Mouse (Mus musculus) embryonic facial prominence, embryonic 13.5 days (tissue): ENCODE measurements around the gene Itgb2. TPM values are rescaled to one million over a fixed set of nuclear protein-coding genes. Genes with fewer than 3 reads are reported as not detected.

Experiments
- ATAC-seq: fragments of 200-750 bp; cut with Nextera tagmentation; 2 replicates; pipeline ENCODE4 v1.8.0; 2017; ENCODE audit warnings: low read depth; ENCODE audit not compliant: insufficient number of reproducible peaks, insufficient read depth, low FRiP score, low TSS enrichment
- H3K27ac ChIP-seq: fragments of 300-500 bp; sonication (generic); 2 replicates; pipeline ENCODE4 v1.5.1; 2015; ENCODE audit warnings: moderate library complexity, mild to moderate bottlenecking, inconsistent platforms
- H3K27me3 ChIP-seq: fragments of 300-500 bp; sonication (generic); 2 replicates; pipeline ENCODE4 v1.6.1; 2015; ENCODE audit warnings: mild to moderate bottlenecking, inconsistent platforms
- H3K36me3 ChIP-seq: fragments of 300-500 bp; sonication (generic); 2 replicates; pipeline ENCODE4 v1.6.1; 2015; ENCODE audit warnings: mild to moderate bottlenecking, inconsistent platforms
- H3K4me1 ChIP-seq: fragments of 300-500 bp; sonication (generic); 2 replicates; pipeline ENCODE4 v1.6.1; 2015; ENCODE audit warnings: inconsistent platforms
- H3K4me2 ChIP-seq: fragments of 300-500 bp; sonication (generic); 2 replicates; pipeline ENCODE4 v1.6.1; 2015; ENCODE audit warnings: moderate library complexity, mild to moderate bottlenecking, inconsistent platforms
- H3K4me3 ChIP-seq: fragments of 300-500 bp; sonication (generic); 2 replicates; pipeline ENCODE4 v1.5.1; 2015; ENCODE audit warnings: mild to moderate bottlenecking, inconsistent platforms
- H3K9ac ChIP-seq: fragments of 300-500 bp; sonication (generic); 2 replicates; pipeline ENCODE4 v1.6.1; 2015; ENCODE audit warnings: mild to moderate bottlenecking, inconsistent platforms
- H3K9me3 ChIP-seq: fragments of 300-500 bp; sonication (generic); 2 replicates; pipeline ENCODE4 v1.6.1; 2016; ENCODE audit warnings: inconsistent platforms
- WGBS: fragments of 180-500 bp; shearing (Covaris S2); methylation state at CpG from one replicate; pipeline ENCODE4 v1.1.7; 2015; ENCODE audit warnings: mixed read lengths; 5-methylcytosine and 5-hydroxymethylcytosine counted together
- polyA plus RNA-seq: library from polyadenylated mRNA; unstranded; fragments of >200 nt; fragmentation: Nextera tagmentation; extraction: Ambion mirVana; gene quantifications from 2 replicates; pipeline ENCODE4 v1.2.1, GENCODE M21; 2015

Itgb2 gene
- polyA plus RNA-seq, 1 experiment from 2014 or later, result 1.3 TPM

DNA sequence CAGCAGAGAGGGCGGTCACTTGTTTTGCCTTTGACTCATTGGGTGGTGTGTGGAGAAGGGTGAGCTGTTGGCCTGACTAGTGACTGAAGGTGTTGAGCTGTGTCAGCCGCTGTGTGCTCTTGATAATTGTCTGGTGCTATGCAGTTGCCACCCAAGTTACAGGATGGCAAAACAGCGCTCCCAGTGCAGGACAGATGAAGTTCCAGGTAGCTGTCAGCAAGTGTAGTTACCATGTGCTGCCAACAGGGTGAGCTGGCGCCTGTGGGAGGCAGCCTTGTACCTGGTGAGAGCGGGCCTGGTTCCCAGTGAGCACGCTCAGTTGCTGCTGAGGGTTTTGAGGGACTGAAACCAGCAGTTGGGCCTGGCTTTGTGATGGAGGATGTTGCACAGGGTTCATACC, 60.8 kb downstream of the Itgb2 start:
- ATAC-seq, result 0 out of 2 replicates have a peak, but pooled peaks have one; percentile 22
- Histone ChIP-seq H3K4me1 (0 out of 2 replicates have a peak, but pooled peaks cover 3% of the 10 kb centered on the region), H3K9me3 (no peaks in the 10 kb centered on the region), H3K4me3 (no peak overlapping the region), H3K9ac (peak overlapping the region; percentile 27; the same call in 1 of the 2 replicates), H3K4me2 (no peak overlapping the region), H3K36me3 (peaks cover 97% of the 10 kb centered on the region), H3K27me3 (no peaks in the 10 kb centered on the region), H3K27ac (no peak overlapping the region)
- 43% methylated on average over 6 of the region's 6 CpGs for WGBS

DNA sequence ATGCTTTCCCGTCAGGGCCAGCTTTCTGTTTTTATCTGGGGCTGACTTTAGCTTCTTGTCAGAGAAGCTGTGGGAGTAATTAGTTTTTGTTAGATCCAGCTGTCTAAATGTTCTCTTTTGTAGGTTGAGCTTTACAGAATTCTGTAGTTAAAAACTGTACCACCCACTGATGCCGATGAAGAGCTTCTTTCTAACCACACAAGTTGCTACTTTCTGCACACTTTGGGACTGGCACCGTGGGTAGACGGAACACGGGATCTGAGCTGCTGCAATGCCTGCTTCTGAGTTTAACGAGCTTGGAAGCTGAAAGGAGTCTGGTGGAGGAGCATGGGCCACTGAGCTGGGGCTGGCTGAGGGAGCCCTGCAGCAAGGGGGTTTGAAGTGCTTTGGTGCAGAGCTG, 61.5 kb downstream of the Itgb2 start:
- Histone ChIP-seq H3K27ac (no peak overlapping the region), H3K9me3 (no peaks in the 10 kb centered on the region), H3K36me3 (peaks cover 97% of the 10 kb centered on the region), H3K4me1 (0 out of 2 replicates have a peak, but pooled peaks cover 3% of the 10 kb centered on the region), H3K4me3 (no peak overlapping the region), H3K9ac (no peak overlapping the region), H3K4me2 (no peak overlapping the region), H3K27me3 (no peaks in the 10 kb centered on the region)
- 79% methylated on average over 6 of the region's 6 CpGs for WGBS
- ATAC-seq, result no peak

DNA sequence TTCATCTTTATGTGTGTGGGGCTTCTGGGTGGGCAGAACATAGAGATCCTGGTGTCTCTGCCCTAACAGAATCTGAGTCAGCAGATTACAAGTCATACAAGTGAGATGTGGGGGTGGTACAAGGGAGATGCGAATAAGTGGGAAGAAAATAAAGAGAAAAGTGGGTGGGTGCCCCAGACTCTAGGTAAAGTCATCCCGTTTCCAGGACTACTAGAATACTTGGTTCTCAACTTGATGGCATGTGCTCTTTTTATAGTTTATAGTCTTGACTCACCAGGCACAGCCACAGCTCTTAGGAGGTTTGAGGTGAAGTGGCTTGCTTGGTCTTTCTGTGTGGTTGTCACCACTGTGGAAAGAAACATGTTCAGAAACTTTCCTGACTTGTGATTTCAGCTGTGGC, 66.0 kb downstream of the Itgb2 start:
- Histone ChIP-seq H3K27me3 (no peaks in the 10 kb centered on the region), H3K4me3 (no peak overlapping the region), H3K4me2 (no peak overlapping the region), H3K27ac (no peak overlapping the region), H3K9me3 (no peaks in the 10 kb centered on the region), H3K9ac (no peak overlapping the region), H3K4me1 (no peaks in the 10 kb centered on the region), H3K36me3 (peaks cover 86% of the 10 kb centered on the region)
- no peak for ATAC-seq
- 92% methylated on average over 2 of the region's 2 CpGs for WGBS

DNA sequence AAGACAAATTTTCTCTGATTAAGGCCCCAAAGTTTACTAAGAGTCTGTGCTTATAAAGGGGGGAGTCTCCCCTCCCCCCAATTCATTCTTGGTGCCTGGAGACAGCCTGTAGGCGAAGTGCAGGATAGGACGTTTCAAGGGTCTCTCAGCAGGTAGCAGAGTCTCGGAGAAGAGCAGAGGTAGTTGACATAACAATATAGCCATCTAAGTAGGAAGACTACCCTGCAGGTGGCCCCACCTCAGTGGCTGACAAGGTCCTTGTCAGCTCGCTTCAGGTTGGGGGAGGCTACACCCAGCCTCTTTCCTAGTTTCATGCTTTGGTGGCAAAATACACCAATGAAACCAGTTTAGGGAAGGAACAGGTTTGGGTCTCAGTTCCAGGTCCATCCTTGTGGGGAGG, 73.0 kb downstream of the Itgb2 start:
- Histone ChIP-seq H3K4me3 (no peak overlapping the region), H3K4me2 (no peak overlapping the region), H3K4me1 (peaks cover 14% of the 10 kb centered on the region), H3K9ac (no peak overlapping the region), H3K27me3 (no peaks in the 10 kb centered on the region), H3K9me3 (no peaks in the 10 kb centered on the region), H3K27ac (no peak overlapping the region), H3K36me3 (peaks cover 27% of the 10 kb centered on the region)
- 58% methylated on average over 4 of the region's 4 CpGs for WGBS
- no peak for ATAC-seq

DNA sequence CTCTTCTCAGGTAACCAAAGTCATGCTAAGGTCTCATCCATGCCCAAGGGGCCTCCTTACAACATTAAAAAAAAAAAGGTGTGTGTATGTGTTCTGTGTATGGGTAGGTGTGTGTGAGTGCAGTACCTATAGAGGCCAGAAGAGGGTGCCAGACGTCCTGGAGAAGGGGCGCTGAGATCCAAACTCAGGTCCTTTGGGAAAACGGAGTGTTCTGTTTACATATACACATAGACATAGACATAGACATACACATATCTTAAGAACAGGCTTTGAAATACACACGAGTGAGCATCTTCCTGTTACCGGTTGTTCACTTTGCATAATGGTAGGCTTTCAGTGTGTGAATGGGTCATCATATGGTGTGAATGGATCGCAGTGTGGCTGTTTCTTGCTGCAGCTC, 74.1 kb downstream of the Itgb2 start:
- H3K9me3 ChIP-seq, result no peaks in the 10 kb centered on the region
- H3K27me3 ChIP-seq, result no peaks in the 10 kb centered on the region
- no peak overlapping the region for H3K4me2 ChIP-seq
- H3K4me1 ChIP-seq, result peaks cover 17% of the 10 kb centered on the region
- no peak overlapping the region for H3K27ac ChIP-seq
- ATAC-seq, result no peak
- WGBS, result 91% methylated on average over 6 of the region's 6 CpGs
- no peak overlapping the region for H3K9ac ChIP-seq
- no peak overlapping the region for H3K4me3 ChIP-seq
- H3K36me3 ChIP-seq, result peaks cover 20% of the 10 kb centered on the region

DNA sequence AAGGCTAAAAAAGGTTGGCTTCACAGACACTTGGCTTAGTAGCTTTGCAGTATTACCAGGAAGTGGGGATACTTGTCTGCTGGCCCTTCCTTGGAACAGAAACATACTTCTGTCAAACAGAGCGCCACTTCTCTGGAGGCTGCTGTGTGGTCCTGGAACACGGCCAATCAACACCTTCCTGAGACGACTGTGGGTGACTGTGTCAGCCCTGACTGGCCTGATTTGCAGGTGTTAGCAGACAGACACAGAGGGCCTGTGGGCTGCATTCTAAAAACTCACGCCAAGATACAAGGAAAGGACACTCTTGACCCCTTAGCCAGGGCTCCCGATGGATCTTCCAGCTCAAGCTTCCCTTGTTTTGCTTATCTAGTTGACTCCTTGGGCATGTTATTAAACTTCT, 74.9 kb downstream of the Itgb2 start:
- Histone ChIP-seq H3K9me3 (no peaks in the 10 kb centered on the region), H3K9ac (no peak overlapping the region), H3K4me2 (no peak overlapping the region), H3K27ac (peak overlapping the region; percentile 95), H3K36me3 (peaks cover 18% of the 10 kb centered on the region), H3K4me1 (peaks cover 17% of the 10 kb centered on the region), H3K27me3 (no peaks in the 10 kb centered on the region), H3K4me3 (0 out of 2 replicates have a peak overlapping the region, but pooled peaks have one; percentile 4)
- WGBS, result 87% methylated on average over 5 of the region's 5 CpGs
- no peak for ATAC-seq

DNA sequence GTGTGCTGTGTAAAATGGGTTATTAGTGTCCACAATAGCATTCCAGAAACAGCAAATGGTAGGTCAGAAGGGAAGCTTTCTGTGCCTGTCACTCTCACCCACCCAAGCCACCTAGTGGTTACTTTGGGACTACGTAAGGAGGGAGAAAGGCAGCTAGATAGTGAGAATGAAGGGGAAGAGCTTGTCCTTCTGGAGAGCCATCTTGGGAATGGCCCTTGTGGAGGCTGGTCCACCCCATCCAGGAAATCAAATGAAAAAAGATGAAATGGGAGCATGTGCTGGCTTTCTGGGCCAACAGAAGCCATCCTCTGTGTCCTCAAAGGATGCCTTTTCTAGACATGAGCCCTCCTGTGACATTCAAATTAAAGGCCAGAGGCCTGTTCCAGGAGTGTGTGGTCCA, 75.3 kb downstream of the Itgb2 start:
- peaks cover 20% of the 10 kb centered on the region for H3K36me3 ChIP-seq
- peak overlapping the region; percentile 83 for H3K4me3 ChIP-seq
- 30% methylated on average over 1 of the region's 1 CpGs for WGBS
- H3K4me2 ChIP-seq, result peak overlapping the region; percentile 93
- no peaks in the 10 kb centered on the region for H3K9me3 ChIP-seq
- peaks cover 17% of the 10 kb centered on the region for H3K4me1 ChIP-seq
- H3K27ac ChIP-seq, result peak overlapping the region; percentile 95
- no peaks in the 10 kb centered on the region for H3K27me3 ChIP-seq
- H3K9ac ChIP-seq, result peak overlapping the region; percentile 83; the same call in 1 of the 2 replicates
- ATAC-seq, result no peak

DNA sequence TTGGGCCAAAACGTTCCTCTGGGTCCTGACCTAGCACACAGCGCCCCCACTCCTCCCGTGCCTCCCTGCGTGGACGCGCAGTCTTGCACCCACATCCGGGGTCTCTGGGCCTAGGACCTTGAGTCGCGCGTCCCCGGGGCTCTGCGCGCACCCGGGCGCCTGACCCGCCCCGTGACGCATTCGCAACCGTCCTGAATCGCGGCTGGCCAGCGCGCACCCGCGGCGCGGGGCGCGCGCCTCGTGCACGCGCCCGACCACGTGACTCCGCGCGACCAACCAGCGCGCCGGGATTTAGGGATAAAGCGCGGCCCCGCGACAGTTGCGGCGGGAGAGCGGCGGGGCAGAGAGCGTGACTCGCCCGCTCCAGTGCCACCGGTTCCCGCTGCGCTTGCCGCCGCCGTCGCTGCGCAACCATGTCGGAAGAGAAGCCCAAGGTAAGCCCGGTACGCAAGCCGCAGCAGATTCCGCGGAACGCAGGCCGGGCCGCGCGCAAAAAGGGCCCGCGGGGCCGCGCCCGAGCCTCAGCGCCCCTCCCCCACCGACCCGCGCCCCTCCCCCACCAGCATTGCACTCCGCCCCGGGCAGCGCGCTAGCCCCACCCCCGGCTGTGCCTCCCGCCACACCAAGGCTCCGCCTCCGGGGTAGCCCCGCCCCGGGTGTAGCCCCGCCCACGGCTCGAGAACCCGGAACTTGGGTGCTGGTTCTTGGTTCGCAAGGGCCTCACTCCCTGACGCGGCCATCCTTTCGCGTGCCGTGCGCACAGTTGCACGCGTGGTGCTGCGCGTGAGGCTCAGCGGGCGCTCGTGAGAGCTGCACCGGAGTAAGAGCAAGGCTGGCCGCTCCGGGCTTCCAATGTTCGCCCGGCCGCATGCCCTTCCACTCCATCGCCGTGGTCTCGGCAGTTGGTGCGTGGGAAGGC, 76.1 kb downstream of the Itgb2 start, which contains the start of the genes Sumo3 and Gm49325:
Gene Sumo3, plus strand, starts transcription at position 190 of the 919 bp plus-strand sequence.
Gene Gm49325, plus strand, starts transcription at position 290 of the 919 bp plus-strand sequence.
- Histone ChIP-seq H3K4me2 (peak within 1 kb of the TSS; percentile 93), H3K9ac (peak within 1 kb of the TSS; percentile 83), H3K4me1 (peaks cover 17% of the 10 kb centered on the region), H3K9me3 (no peaks in the 10 kb centered on the region), H3K4me3 (peak within 1 kb of the TSS; percentile 83), H3K36me3 (peaks cover 28% of the 10 kb centered on the region), H3K27me3 (no peaks in the 10 kb centered on the region), H3K27ac (peak within 1 kb of the TSS; percentile 95)
- peak; percentile 80 for ATAC-seq
- under 1% methylated on average over 111 of the region's 119 CpGs for WGBS

DNA sequence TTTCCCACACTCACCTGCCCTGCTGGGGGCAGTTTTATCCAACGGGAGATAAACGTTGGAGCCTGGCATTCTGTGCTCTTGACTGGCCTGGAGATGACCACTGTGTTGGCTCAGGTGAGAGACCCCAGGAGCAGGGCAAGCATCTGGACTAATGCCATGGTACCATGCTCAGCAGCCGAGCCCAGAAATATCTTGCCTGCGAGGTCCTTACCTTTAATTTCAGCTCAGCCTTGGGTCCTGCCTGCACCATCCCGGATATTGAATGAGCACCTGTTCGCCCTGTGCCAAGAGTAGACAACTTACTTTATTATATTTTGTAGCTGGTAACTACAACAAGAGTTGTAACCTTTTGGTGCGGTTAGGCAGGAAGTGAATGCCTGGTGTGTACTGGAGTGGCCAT, 76.8 kb downstream of the Itgb2 start:
- Histone ChIP-seq H3K27ac (peak overlapping the region; percentile 95), H3K27me3 (no peaks in the 10 kb centered on the region), H3K4me1 (peaks cover 17% of the 10 kb centered on the region), H3K9me3 (no peaks in the 10 kb centered on the region), H3K9ac (peak overlapping the region; percentile 83), H3K36me3 (peaks cover 35% of the 10 kb centered on the region), H3K4me3 (peak overlapping the region; percentile 83), H3K4me2 (peak overlapping the region; percentile 93)
- 42% methylated on average over 7 of the region's 7 CpGs for WGBS
- no peak for ATAC-seq

DNA sequence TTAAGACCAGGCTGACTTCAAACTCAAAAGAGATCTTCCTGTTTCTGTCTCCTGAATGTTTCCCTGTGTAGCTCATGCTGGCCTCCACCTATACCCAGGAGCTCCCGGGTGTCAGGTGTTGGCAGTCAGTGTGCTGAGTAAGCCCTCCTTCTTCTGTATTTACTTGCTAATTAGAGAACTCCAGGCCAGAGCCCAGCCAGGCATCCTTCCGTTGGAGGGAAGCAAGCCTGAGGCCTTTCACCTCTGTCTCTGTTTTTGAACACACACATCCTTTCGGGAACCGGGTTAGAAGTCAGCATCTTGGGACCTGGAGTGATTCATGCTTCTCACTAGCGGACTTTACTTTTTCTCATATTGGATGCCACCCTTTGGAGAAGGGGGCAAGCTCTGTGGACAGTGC, 77.4 kb downstream of the Itgb2 start:
- ATAC-seq, result no peak
- WGBS, result 71% methylated on average over 5 of the region's 5 CpGs
- no peaks in the 10 kb centered on the region for H3K27me3 ChIP-seq
- peak overlapping the region; percentile 83 for H3K4me3 ChIP-seq
- peaks cover 40% of the 10 kb centered on the region for H3K36me3 ChIP-seq
- no peaks in the 10 kb centered on the region for H3K9me3 ChIP-seq
- H3K9ac ChIP-seq, result 0 out of 2 replicates have a peak overlapping the region, but pooled peaks have one; percentile 83
- H3K27ac ChIP-seq, result no peak overlapping the region
- peaks cover 17% of the 10 kb centered on the region for H3K4me1 ChIP-seq
- peak overlapping the region; percentile 93 for H3K4me2 ChIP-seq

DNA sequence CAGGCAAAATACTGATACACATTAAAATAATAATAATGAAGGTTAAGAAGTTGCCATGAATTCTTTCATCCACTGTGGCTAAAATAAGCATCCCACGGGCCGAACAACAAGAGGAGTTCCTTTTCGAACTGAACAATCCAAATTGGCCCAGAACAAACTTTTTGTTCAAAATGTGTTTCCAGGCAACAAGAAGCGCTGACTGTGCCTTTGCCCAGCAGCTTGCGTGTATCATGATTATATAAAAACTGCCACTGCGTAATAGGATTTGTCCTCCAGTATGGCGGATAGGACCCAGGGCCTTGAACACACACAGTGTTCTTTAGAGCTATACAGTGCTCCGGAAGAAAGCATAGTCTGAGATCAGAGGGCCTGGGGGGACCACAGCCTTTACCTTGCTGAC, 78.5 kb downstream of the Itgb2 start:
- H3K4me2 ChIP-seq, result no peak overlapping the region
- H3K4me1 ChIP-seq, result peaks cover 17% of the 10 kb centered on the region
- H3K9ac ChIP-seq, result no peak overlapping the region
- H3K9me3 ChIP-seq, result no peaks in the 10 kb centered on the region
- ATAC-seq, result no peak
- WGBS, result 92% methylated on average over 8 of the region's 8 CpGs
- no peak overlapping the region for H3K4me3 ChIP-seq
- no peak overlapping the region for H3K27ac ChIP-seq
- H3K36me3 ChIP-seq, result peaks cover 50% of the 10 kb centered on the region
- H3K27me3 ChIP-seq, result no peaks in the 10 kb centered on the region
